Mouse (Mus musculus) T-helper 1 cell (primary cell): Measurements from ENCODE around the gene Rnf19b.

Source experiments
- in situ Hi-C: fragments of 300-600 bp; cut with MboI, MseI; formaldehyde crosslinking; loops from one replicate; pipeline ENCODE4 v1.15.1; 2025; ENCODE audit warnings: high pct_unique_total_duplicates

Gene Rnf19b

GRCm38 (mm10) chr4:129058207-129059092 lies at the start of gene Rnf19b:
Gene Rnf19b, plus strand, starts transcription at chr4:129058271.
- in situ Hi-C loops, result no loop called here

DNA sequence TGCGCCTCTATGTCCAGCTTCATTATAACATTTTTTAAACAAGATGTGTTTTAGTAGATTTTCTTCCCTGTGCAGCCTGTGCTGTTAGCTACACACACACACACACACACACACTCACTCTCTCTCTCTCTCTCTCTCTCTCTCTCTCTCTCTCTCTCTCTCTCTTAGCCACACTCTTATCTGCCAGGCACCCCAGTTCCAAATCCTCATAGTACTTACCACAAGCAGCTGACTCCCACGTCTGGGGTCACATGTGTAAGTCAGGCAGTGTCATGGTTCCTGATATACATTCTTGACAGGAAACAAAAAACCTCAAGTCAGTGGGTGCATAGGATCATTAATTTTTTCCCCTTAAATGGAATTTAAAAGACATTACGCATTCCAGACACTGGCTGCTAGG lies 49.4 kb upstream of the Rnf19b start:
- in situ Hi-C loops, result no loop called here

DNA sequence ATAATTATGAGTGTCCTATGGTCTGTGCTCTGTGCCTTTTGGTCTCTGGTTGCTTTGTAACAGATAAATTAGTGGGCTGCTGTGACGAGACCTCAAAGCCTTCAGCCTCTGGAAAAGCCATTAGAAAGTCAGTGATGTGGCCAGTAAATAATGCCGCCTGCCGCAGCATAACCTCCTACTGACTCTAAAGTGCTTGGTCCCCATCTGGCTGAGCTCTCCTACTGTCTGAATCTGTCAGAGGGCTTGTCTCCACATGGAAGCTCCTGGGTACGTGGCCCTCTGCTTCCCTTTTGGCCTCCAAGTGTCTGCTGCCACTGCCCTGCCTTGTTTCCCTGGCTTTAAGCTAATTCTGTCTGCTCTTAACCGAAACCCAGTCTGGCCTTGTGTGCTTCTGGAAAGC lies 48.5 kb upstream of the Rnf19b start:
- in situ Hi-C loops, result no loop called here

DNA sequence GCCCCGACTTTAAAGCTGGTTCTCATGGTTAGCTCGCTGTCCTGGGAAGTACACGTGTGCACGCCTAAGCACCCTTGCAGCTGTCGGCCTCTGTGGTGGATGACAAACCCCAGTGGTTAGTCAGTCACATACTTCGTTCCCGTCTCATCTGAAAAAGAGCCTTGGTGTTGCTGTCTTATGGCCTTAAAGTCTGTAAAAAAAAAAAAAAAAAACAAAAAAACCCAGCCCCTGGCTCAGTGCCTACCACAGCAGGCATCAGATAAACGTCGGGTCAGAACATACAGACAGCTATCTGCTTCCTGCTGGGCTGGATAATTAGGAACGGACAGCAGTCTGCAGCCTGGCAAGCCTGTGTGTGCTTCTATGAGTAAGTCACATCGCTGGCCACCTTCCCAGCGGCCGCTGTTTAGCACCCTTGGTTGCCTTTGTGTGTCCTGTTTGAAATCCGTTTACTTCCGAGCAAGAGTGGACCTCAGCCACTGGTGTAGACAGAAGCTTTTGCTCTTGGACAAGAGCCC lies 46.4 kb upstream of the Rnf19b start:
- in situ Hi-C loops, result no loop called here

DNA sequence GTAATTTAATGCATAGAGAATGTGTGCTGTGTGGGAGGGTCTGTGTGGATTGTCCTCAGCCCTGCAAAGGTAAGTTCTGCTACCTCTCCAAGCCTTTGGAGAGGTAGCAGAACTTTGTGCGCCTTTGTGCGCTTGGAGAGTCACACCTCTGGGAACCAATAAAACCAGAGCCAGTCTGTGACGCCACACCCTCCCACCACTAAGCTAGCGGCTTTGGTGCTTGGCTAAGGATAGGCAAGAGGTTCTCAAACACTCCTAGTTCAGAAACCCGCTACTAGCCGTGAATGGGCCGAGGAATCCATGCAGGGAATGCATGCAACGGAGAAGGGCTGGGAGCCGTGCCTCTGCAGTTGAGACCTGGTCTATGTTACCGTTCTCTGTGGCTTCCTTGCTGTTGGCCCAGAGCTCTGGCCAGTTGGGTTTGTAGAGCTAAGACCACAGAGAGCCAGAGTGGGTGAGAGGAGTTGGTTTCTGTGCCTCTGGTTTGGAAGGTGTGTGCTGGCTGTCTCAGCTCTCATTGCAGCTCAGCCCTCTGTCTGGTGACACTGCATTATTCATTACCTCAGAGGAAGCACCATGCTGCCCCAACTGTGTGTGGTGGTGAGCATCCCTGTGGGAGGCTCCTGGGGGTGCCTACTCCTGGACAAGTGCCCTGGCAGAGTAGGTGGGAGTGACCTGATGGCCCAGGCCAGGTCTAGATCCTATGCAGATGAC lies 44.8 kb upstream of the Rnf19b start:
- in situ Hi-C loops, result no loop called here

DNA sequence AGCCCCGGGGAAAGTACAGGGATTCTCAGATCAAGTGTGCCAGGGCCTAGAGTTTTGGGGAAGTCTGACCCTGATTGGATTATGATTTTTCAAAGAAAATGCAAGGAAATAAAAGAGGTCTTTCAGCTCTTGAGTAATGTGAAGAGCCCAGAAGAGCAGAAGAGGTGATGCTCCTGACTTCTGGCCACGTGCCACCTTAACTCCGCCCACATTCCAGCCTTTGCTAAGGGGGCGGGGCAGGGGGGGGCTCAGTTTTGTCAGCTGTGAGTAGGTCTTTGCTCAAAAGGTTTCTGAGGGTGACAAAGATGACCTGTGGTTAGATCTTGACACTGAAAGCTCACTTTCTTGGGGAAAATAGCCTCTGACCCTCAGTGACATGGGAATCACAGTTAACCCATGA lies 41.7 kb upstream of the Rnf19b start:
- in situ Hi-C loops, result no loop called here

- in situ Hi-C loops, result no loop called here
Observed at GRCm38 (mm10) chr4:129017150-129017549, 40.9 kb upstream of the Rnf19b start.

- in situ Hi-C loops, result no loop called here
Observed at GRCm38 (mm10) chr4:129018788-129019435, 39.2 kb upstream of the Rnf19b start.

GRCm38 (mm10) chr4:129019788-129020187 lies 38.3 kb upstream of the Rnf19b start:
- in situ Hi-C loops, result no loop called here

- in situ Hi-C loops, result no loop called here
Observed at GRCm38 (mm10) chr4:129020454-129020853, 37.6 kb upstream of the Rnf19b start.

GRCm38 (mm10) chr4:129021426-129021825 lies 36.6 kb upstream of the Rnf19b start:
- in situ Hi-C loops, result no loop called here

DNA sequence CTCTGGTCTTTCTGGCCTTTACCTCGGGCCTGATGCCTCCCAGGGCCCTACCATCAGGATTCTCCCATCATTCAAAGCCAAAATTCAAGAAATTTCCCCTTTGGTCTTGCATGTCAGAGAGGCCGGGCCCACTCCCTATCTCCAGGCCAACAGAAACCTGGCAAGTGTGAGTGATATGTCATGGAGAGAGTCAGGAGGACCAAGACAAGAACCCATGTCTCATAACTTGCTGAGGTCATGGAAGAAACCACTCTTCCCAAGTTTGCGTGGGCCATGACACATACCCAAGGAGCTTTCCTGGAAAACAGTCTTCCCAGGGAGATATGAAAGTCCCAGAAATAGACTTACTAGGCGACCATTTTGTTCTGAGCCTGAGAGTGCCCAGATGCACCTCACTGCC lies 36.2 kb upstream of the Rnf19b start:
- in situ Hi-C loops, result no loop called here

GRCm38 (mm10) chr4:129023884-129024283 lies 34.2 kb upstream of the Rnf19b start:
- in situ Hi-C loops, result no loop called here

DNA sequence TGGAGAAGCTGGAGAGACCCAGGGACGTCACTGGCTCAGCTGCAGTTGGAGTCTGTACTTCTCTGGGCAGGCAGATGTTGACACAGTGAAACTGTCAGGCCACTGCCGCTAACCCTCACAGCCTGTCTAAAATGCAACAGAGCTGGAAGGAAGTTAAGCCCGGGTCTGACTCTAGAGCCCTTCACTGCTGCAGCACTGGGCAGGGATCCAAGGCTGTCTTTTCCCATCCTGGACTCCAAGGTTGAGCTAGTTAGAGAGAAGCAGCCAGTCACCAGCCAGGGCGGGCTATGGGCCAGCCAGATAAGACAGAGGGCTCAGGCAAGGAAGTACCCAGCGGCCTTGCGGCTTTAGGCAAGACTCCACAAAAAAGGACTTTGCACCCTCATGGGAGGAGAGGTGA lies 33.3 kb upstream of the Rnf19b start:
- in situ Hi-C loops, result no loop called here

DNA sequence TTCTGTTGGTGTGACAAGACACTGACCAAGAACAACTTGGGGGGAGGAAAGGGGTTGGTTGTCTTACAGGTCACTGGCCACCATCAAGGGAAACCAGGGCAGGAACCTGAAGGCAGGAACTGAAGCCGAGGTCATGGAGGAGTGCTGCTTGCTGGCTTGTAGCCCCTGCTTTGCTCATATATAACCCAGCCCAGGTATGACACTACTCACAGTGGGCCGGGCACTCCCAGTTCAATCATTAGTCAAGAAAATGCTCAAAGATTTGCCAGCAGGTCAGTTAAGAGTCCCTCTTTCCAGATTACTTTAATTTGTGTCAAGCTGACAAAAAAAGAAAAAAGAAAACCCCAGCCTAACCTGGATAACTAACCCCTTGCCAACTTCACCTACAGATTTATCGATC lies 32.4 kb upstream of the Rnf19b start:
- in situ Hi-C loops, result no loop called here

DNA sequence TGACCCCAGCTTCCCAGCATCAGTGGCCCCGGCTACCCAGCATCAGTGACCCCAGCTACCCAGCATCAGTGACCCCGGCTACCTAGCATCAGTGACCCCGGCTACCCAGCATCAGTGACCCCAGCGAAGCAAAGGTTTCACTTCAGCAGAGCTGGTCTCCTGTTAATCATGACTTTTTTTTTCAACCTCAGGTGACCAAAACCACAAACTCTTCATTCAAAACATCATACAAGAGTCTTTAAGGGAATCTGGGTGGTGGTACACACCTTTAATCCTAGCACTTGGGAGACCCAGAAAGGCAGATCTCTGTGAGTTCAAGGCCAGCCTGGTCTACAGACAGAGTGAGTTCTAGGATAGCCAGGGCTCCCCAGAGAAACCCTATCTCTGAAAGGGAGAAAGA lies 27.3 kb upstream of the Rnf19b start:
- in situ Hi-C loops, result no loop called here

DNA sequence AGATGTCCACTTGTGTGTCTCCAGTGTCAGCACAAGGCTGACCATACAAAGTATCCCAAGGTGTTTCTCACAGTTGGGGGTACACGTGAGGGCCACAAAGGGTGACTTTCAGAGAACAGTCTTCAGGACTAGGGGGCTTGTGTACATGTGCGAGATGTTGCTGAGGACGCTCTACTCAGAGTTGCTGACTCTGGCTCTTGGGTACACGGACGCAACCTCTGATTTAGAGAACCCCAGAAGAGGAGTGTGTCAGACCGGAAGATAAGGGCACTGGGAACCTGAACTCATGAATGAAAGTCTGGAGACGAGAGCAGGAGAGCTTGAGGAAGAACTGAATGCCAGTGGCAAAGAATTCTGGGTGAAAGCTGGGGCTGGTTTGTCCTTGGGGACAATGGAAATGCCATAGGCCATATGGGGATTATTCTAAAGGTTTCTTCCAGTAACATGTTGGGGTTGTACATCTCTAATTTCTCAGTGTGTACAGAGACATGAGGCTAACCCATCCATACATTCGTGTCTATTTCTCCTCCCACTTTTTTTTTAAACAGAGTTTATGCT lies 26.6 kb upstream of the Rnf19b start:
- in situ Hi-C loops, result no loop called here

- in situ Hi-C loops, result no loop called here
Observed at GRCm38 (mm10) chr4:129032133-129032962, 25.7 kb upstream of the Rnf19b start.

GRCm38 (mm10) chr4:129032963-129033951 lies 24.8 kb upstream of the Rnf19b start:
- in situ Hi-C loops, result no loop called here

DNA sequence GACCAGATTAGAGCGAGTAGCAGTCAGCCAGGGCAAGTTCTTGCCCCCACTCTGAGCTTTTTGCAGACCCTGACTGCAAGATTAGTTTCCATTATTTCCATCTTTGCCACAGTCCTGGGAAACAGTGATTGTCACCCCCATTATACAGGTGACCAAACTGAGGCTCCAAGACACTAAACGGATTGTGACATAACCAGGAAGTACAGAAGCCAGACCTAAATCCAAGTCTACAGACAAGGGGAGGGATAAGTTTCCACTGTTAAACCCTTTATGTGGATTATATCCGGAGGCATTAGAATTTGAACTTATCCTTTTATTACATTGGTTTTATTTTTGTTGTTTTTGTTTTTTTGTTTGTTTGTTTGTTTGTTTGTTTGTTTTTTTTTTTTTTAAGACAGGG lies 23.8 kb upstream of the Rnf19b start:
- in situ Hi-C loops, result no loop called here
